Mouse (Mus musculus): Measurements from ENCODE around the gene Stk33.
"Not testable (repeated sequence)": the region's sequence is repeated elsewhere in the genome, so short reads cannot be mapped to it uniquely, and the experiment has no call there.

The Stk33 gene

DNA sequence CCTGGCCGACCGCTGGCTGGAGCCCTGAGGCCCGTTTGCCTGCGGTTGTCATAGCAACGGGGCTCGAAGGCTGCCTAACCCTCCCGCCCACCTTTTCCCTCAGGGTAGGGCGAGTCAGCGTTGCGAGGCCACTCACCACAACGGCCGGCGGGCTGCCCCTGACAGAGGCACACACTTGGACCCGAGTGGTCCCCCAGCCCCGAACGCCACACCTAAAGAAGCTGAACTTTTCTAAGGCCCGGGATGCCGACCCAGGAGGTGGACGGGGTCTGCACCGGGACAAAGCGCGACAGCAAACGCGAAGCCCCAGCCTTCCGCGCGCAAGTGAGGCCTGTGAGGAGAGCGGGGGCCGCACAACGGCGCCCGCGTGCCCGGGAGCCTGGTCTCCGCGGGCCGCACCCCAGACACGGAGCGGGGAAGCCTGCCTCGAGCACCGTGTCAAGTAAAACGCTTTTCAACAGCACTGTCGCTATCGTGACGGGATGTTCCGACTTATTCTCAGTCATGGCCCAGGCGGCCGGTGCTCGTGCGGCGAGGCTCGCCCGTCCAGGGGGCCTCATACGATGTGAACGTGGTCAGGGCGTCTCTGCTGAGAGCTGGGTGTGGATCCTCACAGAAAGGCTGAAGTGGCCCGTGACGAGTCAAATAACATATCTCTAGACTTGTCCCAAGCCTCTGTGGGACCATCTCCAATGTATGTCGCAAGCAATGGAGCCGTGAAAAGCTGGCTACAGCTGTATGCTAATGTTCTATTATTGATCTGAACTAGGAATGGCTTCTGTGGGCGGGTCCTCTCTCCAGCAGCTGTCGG, at the start of gene Stk33:
Stk33 (minus strand) TSS at position 301 of the 811 bp plus-strand sequence.
- peak; percentile 96 for DNase-seq

DNA sequence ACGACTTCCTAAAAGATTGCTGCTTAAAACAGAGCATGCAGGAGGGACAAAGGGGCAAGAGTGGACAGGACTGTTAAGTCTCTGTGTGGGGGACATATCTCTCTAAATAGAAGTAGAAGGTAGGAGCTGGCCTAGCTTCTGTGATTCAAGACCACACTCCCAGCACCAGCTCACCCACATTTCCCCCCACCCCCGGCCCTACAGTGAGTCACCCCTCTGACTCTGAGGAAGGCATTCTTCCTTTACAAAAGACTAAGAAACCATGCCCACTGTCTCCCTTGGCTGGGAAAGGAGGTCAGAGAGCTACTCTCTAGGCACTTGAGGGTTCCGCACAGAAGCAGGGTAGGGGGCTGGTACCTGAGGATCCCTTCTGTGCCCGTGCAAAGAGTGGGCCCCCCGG, 45.3 kb upstream of the Stk33 start:
- DNase-seq = no peak

DNA sequence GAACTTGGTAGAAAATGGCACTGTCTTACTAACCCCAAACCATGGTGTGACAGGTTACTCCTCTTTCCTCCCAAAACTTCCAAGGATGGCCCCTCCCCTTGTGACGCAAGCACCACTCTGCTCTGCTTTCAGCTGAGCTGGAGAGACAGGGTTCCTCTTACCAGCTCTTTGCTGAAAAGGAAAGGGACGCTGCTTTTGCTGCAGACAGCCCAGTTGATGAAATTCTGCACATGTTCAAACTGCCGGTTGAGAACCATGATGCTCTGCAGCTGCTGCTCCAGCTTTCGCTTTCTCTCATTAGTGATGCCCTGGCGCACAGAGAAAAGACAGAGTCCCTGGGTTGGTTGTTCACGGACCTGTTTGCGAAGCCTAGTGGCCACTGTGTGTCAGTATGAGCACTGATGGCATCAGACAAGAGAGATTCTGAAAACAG, 41.9 kb upstream of the Stk33 start:
- peak; percentile 94 for DNase-seq

DNA sequence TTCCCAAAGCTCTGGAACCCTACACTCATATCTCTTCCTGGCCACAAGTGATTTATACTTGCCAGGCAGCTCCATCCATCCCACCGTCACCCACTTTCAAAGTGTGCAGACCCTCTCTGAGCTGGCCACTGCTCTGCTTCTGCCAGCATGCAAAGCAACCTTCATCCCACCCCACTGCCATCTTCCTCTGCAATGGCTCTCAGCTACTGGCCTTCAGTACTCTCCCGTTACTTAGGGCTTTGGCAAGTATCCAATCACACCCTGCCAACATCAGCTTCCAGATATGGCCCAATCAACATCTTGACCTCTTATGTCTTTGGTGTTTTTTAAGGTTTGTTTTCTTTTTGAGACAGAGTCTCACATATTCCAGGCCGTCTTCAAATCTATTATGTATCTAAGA, 39.0 kb upstream of the Stk33 start:
- DNase-seq = no peak

DNA sequence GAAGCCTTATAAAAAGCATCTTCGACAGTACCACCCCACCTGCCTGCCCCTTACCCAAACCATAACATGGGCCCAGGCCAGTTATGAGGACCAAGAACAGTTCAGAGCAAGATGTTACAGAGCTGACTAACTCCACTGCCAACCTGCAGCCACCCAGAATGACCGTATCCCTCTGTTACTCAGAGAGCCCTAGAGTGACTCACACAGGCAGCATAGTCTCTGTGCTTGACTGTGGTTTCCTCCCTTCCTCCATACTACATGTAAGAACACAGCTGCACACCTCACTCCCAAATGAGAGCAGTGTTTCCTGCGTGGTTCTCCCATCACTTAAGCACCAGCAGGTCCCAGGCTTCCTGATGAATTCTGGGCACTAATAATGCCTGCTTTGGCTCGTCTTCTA, 31.8 kb upstream of the Stk33 start:
- no peak for DNase-seq

- DNase-seq = peak; percentile 95
Observed at GRCm38 (mm10) chr7:109468262-109468701, 29.4 kb upstream of the Stk33 start.

- DNase-seq = no peak
Observed at GRCm38 (mm10) chr7:109467591-109467990, 28.7 kb upstream of the Stk33 start.

GRCm38 (mm10) chr7:109460698-109461097, 21.8 kb upstream of the Stk33 start:
- DNase-seq = no peak

DNA sequence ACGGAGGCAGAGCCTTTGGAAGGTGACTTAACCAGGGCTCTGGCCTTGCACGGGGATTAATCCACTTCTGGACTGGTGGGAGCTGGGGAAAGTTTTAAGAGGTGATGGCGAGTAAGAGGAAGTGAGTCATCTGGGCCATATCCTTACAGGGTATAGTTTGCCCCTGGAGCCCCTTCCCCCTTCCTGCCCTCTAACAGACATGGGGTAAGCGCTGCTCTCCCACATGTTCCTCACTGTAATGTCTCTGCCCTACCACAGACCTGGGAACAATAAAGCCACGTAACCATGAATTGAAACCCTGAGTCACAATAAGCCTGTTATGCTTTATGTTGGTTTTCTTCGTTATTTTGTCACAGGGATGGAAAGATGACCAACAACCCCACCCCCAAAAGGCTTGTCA, 17.7 kb upstream of the Stk33 start:
- no peak for DNase-seq

GRCm38 (mm10) chr7:109455748-109456147, 16.9 kb upstream of the Stk33 start:
- DNase-seq = no peak

GRCm38 (mm10) chr7:109454856-109455255, 16.0 kb upstream of the Stk33 start:
- peak; percentile 75 for DNase-seq

DNA sequence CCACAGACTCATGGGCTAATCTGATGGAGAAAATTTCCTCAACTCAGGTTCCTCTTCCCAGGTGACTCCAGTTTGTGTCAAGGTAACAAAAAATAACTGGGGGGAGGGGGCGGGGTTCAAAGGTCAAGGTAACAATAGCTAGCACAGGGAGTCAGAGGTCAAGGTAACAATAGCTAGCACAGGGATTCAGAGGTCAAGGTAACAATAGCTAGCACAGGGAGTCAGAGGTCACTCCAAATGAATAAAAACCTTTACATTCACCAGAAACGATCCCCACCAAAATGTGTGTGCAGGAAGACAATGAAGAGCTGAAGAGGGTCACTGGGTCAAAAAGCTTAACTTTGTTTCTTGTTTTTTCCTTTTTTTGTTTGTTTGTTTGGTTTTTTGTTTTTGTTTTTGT, 9.2 kb upstream of the Stk33 start:
- peak; percentile 12 for DNase-seq

DNA sequence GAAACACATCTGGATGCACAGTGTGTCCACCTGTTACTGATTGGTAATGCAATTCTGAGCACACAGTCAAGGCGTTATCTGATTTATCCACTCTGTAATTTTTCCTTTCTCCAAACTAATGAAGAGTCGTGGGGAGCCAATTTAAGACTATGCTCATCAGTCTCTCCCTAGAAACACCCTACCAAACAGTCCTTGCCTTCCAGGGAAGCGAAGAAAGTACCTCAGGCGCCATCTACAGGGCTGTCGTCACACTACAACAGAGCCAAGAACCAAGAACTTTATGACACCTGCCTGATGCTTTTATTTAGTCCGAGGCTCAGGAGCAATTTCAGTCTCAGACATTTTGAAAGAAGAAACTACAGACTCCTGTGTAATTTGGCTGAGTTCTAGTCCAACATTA, 6.1 kb upstream of the Stk33 start:
- peak; percentile 83 for DNase-seq

DNA sequence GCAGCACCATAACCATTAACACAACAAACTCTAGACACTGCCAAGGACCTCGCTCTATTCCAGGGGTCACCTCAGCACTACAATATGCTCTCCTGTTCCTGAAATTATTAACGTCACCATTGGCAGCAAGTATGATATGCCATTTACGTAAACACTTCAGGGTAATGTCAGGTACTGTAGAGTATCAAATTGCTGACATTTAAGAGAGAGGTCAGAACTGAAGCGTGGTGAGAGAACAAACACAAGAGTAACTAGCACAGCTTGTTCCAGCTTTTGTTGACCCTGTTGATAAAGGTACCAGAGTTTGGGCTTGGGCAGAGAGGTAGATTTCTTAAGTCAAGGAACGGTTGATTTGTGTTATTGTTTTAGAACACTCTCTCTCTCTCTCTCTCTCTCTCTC, 3.9 kb upstream of the Stk33 start:
- DNase-seq = peak; percentile 46

DNA sequence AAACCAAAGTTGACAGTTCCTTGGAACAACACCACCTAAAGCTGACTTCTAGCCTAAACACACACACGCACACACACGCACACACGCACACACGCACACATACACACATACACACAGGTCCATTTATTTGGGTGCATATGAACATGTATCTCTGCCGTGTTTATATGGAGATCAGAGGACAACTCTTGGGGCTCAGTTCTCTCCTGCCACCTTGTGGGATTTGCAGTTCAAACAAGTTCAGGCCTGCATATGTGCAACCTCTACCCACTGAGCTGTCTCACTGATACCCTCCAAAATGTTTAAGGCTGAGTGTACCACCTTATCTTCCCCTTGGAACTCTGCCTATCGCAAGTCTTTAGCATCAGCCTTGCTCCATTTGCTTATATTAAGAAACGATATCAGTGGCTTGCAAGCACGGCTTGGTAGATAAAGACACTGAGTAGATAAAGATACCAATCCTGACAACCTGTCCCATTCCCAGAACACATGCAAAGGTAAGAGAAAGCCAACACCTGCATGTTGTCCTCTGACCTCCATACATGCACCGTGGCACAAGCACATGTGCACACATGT, 1.9 kb upstream of the Stk33 start:
- DNase-seq = peak; percentile 23

DNA sequence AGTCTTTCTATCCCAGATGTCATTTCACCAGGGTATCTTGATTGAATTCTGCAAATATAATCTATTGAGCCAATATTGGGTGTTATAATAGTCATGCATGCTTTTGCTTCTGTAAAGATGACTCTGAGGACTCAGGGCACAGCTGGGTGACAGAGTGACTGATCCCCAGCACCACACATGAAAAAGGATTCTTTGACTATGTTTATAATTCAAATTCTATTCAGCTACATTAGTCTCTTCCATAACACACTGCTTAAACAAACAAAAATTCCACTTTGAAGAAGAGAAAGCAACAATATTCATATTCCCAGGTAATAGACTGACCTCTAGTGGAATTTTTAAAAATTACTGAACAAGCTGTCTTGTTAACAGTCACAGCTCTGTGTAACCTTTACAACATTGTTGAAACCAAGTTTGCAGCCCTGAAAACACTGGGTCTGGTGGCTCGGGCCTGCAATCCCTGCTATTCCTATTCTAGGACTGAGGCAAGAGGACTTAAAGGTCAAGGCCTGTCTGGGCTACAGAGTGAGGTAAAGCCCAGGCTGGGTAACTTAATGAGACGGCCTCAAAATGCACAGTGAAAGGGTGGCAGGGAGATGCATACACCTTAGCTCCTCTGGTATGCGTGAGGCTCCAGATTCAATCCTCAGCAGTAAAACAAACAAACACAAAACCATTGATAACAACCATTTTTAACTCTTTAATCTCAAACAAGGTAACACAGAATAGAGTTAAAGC, 14.3 kb downstream of the Stk33 start:
- DNase-seq = no peak

- DNase-seq = no peak
Observed at GRCm38 (mm10) chr7:109422803-109423202, 16.1 kb downstream of the Stk33 start.

GRCm38 (mm10) chr7:109405491-109405890, 33.4 kb downstream of the Stk33 start:
- no peak for DNase-seq

DNA sequence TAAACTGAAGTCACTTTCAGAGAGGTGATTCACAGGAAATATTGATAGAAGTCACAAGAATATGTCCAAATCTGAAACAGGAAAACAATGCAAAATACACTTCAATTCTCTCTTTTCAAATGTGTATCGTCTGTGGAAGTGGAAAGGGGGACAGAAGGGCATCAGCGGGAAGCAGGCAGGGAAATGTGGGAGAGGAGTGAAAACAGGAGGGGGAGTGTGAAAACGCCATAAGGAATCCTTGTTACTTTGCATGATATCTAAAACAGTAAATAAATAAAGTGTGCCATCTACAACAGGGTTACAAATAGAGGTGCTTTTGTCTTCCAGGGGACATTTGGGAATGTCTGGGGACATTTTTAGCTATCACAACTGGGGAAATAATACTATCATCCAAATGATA, 39.6 kb downstream of the Stk33 start:
- DNase-seq = no peak

- no peak for DNase-seq
Observed at GRCm38 (mm10) chr7:109381131-109381530, 57.8 kb downstream of the Stk33 start.

GRCm38 (mm10) chr7:109373556-109373955, 65.3 kb downstream of the Stk33 start:
- DNase-seq = not testable (repeated sequence)

GRCm38 (mm10) chr7:109358435-109359187, 80.3 kb downstream of the Stk33 start:
- peak; percentile 36 for DNase-seq

- peak; percentile 41 for DNase-seq
Observed at GRCm38 (mm10) chr7:109357877-109358276, 81.0 kb downstream of the Stk33 start.

All from heart, adult 11 months (tissue).